Mouse (Mus musculus) embryo, embryonic 11.5 days (tissue): Measurements from ENCODE around the gene Tsen54.
A peak's percentile ranks its signal among the peaks of the same experiment; 100 is the strongest.

Source experiments
- DNase-seq: peaks from one replicate; pipeline ENCODE4 v3.0.0-alpha.2; 2012; ENCODE audit warnings: low read depth, low spot score

Tsen54 gene

DNA sequence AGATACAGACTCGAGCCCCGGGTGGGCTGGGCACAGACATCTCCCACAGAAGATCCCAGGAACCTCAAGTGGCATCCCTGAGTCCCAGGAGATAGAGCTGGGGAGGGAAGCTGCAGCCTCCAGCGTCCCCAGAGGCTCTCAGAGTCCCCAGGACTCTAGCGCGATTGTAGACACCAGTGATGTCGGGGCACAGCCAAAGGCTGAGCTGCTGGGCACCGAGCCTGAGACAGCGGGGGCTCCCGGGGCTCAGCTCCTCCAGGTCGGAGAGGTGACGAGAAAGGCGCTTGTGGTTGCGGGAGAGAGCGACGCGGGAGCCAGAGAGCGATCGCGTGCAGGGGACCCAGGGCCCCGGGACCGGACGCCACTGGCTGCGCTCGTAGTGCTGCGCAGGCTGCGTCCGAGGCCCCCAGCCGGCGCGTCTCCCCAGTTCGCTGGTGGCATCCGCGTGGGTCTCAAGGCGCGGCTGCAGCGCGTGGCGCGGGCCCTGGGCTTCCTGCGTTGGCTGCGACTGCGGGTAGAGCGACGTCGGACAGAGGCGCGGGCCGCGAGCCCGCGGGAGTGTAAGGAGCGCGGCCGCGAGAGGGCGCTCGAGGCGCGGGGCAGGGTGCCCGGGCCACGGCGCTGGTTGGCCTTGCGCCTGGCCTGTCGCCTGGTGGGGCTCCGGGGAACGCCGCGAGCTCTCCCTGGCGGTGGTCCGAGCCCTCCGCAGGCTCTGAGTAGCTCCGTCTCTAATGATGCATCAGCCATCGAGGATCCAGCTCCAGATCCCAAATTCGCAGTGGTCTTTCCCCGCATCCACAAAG, 44.8 kb downstream of the Tsen54 start:
- peak; percentile 80 for DNase-seq

DNA sequence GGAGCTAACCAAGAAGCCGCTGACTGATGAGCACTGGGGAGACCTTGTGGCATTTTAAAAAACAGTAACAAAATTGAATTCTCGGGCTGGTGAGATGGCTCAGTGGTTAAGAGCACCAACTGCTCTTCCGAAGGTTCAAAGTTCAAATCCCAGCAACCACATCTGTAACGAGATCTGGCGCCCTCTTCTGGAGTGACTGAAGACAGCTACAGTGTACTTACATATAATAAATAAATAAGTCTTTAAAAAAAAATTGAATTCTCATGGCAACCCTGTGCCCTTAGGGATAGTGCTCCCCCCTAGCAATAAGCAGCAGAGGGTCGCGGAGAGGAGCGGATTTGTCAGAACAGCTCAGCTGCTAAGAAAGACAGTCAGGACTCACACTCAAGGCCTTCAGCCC, 49.4 kb downstream of the Tsen54 start:
- DNase-seq: no peak

DNA sequence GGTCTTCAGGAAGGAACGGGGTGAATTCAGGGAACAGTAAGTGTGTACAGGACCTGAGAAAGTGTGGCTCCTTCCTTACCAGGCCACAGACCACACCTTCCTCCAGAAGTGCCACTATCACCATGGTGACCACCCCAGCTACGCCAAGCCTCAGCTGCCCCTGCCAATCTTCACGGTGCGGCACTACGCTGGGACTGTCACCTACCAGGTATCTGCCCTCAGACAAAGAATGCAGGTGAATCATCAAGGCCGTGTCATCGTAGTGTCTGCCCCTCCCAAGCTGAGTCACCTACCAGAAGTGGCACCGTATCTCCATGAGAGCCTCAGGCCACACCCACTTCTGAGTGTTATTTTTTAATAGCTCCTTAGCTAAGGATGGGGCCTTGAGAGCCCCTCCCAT, 54.9 kb downstream of the Tsen54 start:
- no peak for DNase-seq

DNA sequence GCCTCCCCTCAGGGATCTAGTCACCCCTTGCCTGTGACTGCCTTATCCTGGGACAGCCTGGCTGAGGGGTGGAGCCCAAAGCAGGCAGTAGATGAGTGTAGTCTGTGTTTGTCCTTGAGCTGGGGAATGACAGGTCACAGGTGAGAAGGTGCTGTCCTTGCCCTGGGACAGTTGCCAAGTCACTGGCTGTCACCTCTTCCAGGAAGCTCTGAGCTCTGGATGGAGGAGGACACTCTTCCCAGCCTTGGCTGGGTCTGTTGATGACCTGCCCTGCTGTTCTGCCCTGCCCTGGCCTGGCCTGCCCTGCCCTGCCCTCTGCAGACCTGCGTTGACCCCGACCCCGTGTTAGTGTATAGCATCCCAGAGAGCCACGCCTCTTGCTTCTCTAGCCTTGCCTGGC, 57.9 kb downstream of the Tsen54 start:
- no peak for DNase-seq
